Mouse (Mus musculus): ENCODE data around the gene Zfp866. TPM values are rescaled to one million over a fixed set of nuclear protein-coding genes. Genes with fewer than 3 reads are reported as not detected.

Gene Zfp866
- total RNA-seq, 2 experiments from 2014 or later: 18.9 to 21.5 TPM

- DNase-seq (ENCODE audit: low spot score in 2 of 2): no peak
Measured at GRCm38 (mm10) chr8:69799261-69799660, 8.3 kb upstream of the Zfp866 start.

- no peak for DNase-seq (ENCODE audit: low spot score in 2 of 2)
Measured at GRCm38 (mm10) chr8:69797661-69798060, 6.7 kb upstream of the Zfp866 start.

- DNase-seq (ENCODE audit: low spot score in 2 of 2): no peak
Measured at GRCm38 (mm10) chr8:69796721-69797345, 5.9 kb upstream of the Zfp866 start.

GRCm38 (mm10) chr8:69794901-69795300, 3.9 kb upstream of the Zfp866 start:
- no peak for DNase-seq (ENCODE audit: low spot score in 2 of 2)

- DNase-seq (ENCODE audit: low spot score in 2 of 2): no peak
Measured at GRCm38 (mm10) chr8:69794096-69794495, 3.1 kb upstream of the Zfp866 start.

- no peak for DNase-seq (ENCODE audit: low spot score in 2 of 2)
Measured at GRCm38 (mm10) chr8:69793666-69794065, 2.7 kb upstream of the Zfp866 start.

- no peak for DNase-seq (ENCODE audit: low spot score in 2 of 2)
Measured at GRCm38 (mm10) chr8:69791415-69792068, 564 bp upstream of the Zfp866 start.

- DNase-seq (ENCODE audit: low spot score in 2 of 2): no peak
Measured at GRCm38 (mm10) chr8:69790364-69790763, 614 bp downstream of the Zfp866 start.

GRCm38 (mm10) chr8:69789731-69790130, 1.2 kb downstream of the Zfp866 start:
- no peak for DNase-seq (ENCODE audit: low spot score in 2 of 2)

- DNase-seq (ENCODE audit: low spot score in 2 of 2): no peak
Measured at GRCm38 (mm10) chr8:69789105-69789504, 1.9 kb downstream of the Zfp866 start.

- no peak for DNase-seq (ENCODE audit: low spot score in 2 of 2)
Measured at GRCm38 (mm10) chr8:69777111-69777510, 13.9 kb downstream of the Zfp866 start.

- no peak for DNase-seq (ENCODE audit: low spot score in 2 of 2)
Measured at GRCm38 (mm10) chr8:69775149-69775534, 15.8 kb downstream of the Zfp866 start.

- peak; percentile 66 to 85 for DNase-seq (ENCODE audit: low spot score in 2 of 2)
Measured at GRCm38 (mm10) chr8:69774503-69775148, 16.4 kb downstream of the Zfp866 start, which contains the start of gene Gm20422. Gene Gm20422 (minus strand): TSS chr8:69774886.

GRCm38 (mm10) chr8:69772106-69772505, 18.9 kb downstream of the Zfp866 start:
- no peak for DNase-seq (ENCODE audit: low spot score in 2 of 2)

GRCm38 (mm10) chr8:69771221-69771620, 19.8 kb downstream of the Zfp866 start:
- DNase-seq (ENCODE audit: low spot score in 2 of 2): no peak

- no peak for DNase-seq (ENCODE audit: low spot score in 2 of 2)
Measured at GRCm38 (mm10) chr8:69761814-69762445, 29.0 kb downstream of the Zfp866 start.

GRCm38 (mm10) chr8:69758316-69758715, 32.7 kb downstream of the Zfp866 start:
- DNase-seq (ENCODE audit: low spot score in 2 of 2): no peak

- DNase-seq (ENCODE audit: low spot score in 2 of 2): no peak
Measured at GRCm38 (mm10) chr8:69752437-69752836, 38.5 kb downstream of the Zfp866 start.

GRCm38 (mm10) chr8:69749544-69750454, 41.2 kb downstream of the Zfp866 start, which contains the start of gene Zfp963:
Gene Zfp963 (minus strand): TSS chr8:69749970.
- peak; percentile 91 to 96 for DNase-seq (ENCODE audit: low spot score in 2 of 2)

- DNase-seq (ENCODE audit: low spot score in 2 of 2): no peak
Measured at GRCm38 (mm10) chr8:69741231-69741630, 49.7 kb downstream of the Zfp866 start.

GRCm38 (mm10) chr8:69740763-69741162, 50.2 kb downstream of the Zfp866 start:
- no peak for DNase-seq (ENCODE audit: low spot score in 2 of 2)
